Mouse (Mus musculus) CD4-positive, CD25-positive, alpha-beta regulatory T cell, adult 4 months (primary cell): ENCODE results near the gene Zfp879. TPM values are rescaled to one million over a fixed set of nuclear protein-coding genes. Genes with fewer than 3 reads are reported as not detected.

Experiments
- ATAC-seq: one replicate; pipeline ENCODE4 v1.8.0; 2017
- polyA plus RNA-seq, 2 experiments: library from polyadenylated mRNA; unstranded; fragments of 100-300 nt; shearing (Covaris generic); gene quantifications; one replicate each; pipeline ENCODE4 v1.2.1; 2017

Zfp879 gene
- not detected for polyA plus RNA-seq

- peak; percentile 89 for ATAC-seq
These were observed at the start of gene Zfp879 for GRCm38 (mm10) chr11:50841023-50841735. TSS of gene Zfp879 (minus strand) at chr11:50841552.

GRCm38 (mm10) chr11:50887390-50888128 lies 46.2 kb upstream of the Zfp879 start, which contains the start of gene Zfp454:
TSS of gene Zfp454 (minus strand) at chr11:50887651.
- ATAC-seq = no peak

GRCm38 (mm10) chr11:50886933-50887293 lies 45.6 kb upstream of the Zfp879 start:
- ATAC-seq = no peak

- ATAC-seq = no peak
These were observed 45.0 kb upstream of the Zfp879 start for GRCm38 (mm10) chr11:50886231-50886932.

GRCm38 (mm10) chr11:50883756-50884155 lies 42.4 kb upstream of the Zfp879 start:
- ATAC-seq = no peak

GRCm38 (mm10) chr11:50878641-50879040 lies 37.3 kb upstream of the Zfp879 start:
- ATAC-seq = no peak

- peak; percentile 23 for ATAC-seq
These were observed 9.7 kb upstream of the Zfp879 start for GRCm38 (mm10) chr11:50850989-50851601.

GRCm38 (mm10) chr11:50850177-50850735 lies 8.9 kb upstream of the Zfp879 start, which contains the start of gene Grm6:
TSS of gene Grm6 (plus strand) at chr11:50850685.
- ATAC-seq = no peak

- ATAC-seq = no peak
These were observed 8.0 kb upstream of the Zfp879 start for GRCm38 (mm10) chr11:50849310-50849709.

- no peak for ATAC-seq
These were observed 7.3 kb upstream of the Zfp879 start for GRCm38 (mm10) chr11:50848520-50849137.

GRCm38 (mm10) chr11:50847047-50847446 lies 5.7 kb upstream of the Zfp879 start:
- ATAC-seq = no peak

GRCm38 (mm10) chr11:50845951-50846350 lies 4.6 kb upstream of the Zfp879 start:
- ATAC-seq = no peak

GRCm38 (mm10) chr11:50835727-50836126 lies 5.6 kb downstream of the Zfp879 start:
- peak; percentile 94 for ATAC-seq

- peak; percentile 98 for ATAC-seq
These were observed 14.1 kb downstream of the Zfp879 start, which contains the start of gene Zfp354c for GRCm38 (mm10) chr11:50827010-50827953. TSS of gene Zfp354c (minus strand) at chr11:50827724.

GRCm38 (mm10) chr11:50826214-50826613 lies 15.1 kb downstream of the Zfp879 start:
- ATAC-seq = no peak

- no peak for ATAC-seq
These were observed 27.1 kb downstream of the Zfp879 start for GRCm38 (mm10) chr11:50814233-50814632.

- no peak for ATAC-seq
These were observed 42.5 kb downstream of the Zfp879 start for GRCm38 (mm10) chr11:50798836-50799235.

GRCm38 (mm10) chr11:50797674-50798073 lies 43.7 kb downstream of the Zfp879 start:
- ATAC-seq = no peak
